Mouse (Mus musculus) gastrocnemius, adult 2 months (tissue): ENCODE results near the gene Nol4l. TPM values are rescaled to one million over a fixed set of nuclear protein-coding genes. Genes with fewer than 3 reads are reported as not detected.

ENCODE experiments used
- DNase-seq: peaks from one replicate; pipeline ENCODE4 v3.0.0; 2022
- H3K27ac ChIP-seq: fragments of 200-600 bp; 2 replicates; pipeline ENCODE4 v1.8.1; 2022; ENCODE audit warnings: mild to moderate bottlenecking
- H3K4me3 ChIP-seq: fragments of 200-600 bp; 2 replicates; pipeline ENCODE4 v1.8.1; 2022; ENCODE audit warnings: mild to moderate bottlenecking, moderate library complexity
- CTCF ChIP-seq: fragments of 200-600 bp; IDR thresholded peaks from 2 replicates; pipeline ENCODE4 v1.8.1; 2022; ENCODE audit warnings: antibody characterized with exemption, mild to moderate bottlenecking, moderate library complexity
- intact Hi-C: fragments of 180-260 bp; cut with DNase I; formaldehyde crosslinking; loops from one replicate; pipeline ENCODE4 v1.15.1; 2025
- total RNA-seq, 2 experiments: library from RNA; stranded (reverse); gene quantifications; 2 replicates each; pipeline ENCODE4 v1.2.3; 2021

Nol4l gene
- total RNA-seq, 2 experiments from 2014 or later: 1.0 to 1.2 TPM

DNA sequence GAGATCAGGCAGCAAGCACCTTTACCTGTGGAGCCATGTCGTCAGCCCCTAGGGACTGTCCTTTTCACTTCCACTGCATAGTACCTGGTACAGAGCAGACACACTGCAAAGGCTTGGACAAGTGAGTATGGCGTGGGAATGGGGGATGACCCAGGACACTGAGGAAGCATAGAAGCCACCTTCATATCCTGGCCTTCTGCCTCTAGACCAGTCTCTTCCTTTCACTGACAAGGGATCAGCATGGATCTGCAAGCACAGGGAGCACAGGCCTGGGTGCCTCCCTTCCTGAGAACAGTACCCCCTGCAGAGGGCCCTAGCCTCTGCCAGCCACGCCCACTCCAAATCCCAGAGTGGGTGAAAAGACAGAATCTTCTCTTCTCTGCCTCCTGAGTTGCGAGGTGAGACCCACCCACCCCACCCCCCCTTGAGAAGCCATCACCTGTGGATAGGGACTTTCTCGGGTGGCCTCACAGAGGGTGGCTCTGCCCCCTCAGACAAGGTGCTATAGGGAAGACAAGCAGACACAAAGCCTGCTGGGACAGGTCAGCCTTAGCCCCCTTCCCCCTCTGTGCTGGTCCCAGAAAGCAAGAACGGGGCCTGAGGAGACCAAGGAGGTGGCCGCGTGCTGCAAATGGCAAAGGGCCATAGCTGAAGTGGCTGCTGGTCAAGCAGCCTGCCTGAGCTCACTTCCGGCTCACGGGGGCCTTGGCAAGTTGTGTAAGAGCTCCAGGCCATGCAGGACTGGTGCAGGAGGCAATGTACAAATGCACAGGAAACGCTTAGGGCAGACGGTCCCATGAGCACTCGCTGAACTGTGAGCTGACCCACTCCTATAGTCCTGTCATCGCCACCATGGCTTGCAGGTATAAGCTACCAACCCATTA is 15.0 kb downstream of the Nol4l start:
- no peak for TF ChIP-seq CTCF
- H3K27ac ChIP-seq: no peak overlapping the region
- H3K4me3 ChIP-seq: no peak overlapping the region
- no peak for DNase-seq
- intact Hi-C loops: no loop called here

GRCm38 (mm10) chr2:153513983-153514382 is 15.8 kb downstream of the Nol4l start:
- no peak for DNase-seq
- Histone ChIP-seq H3K27ac (no peak overlapping the region), H3K4me3 (no peak overlapping the region)
- intact Hi-C loops: no loop called here
- TF ChIP-seq CTCF: no peak

GRCm38 (mm10) chr2:153512416-153513323 is 17.1 kb downstream of the Nol4l start:
- no peak overlapping the region for H3K4me3 ChIP-seq
- intact Hi-C loops: no loop called here
- DNase-seq: no peak
- H3K27ac ChIP-seq: no peak overlapping the region
- no peak for TF ChIP-seq CTCF

DNA sequence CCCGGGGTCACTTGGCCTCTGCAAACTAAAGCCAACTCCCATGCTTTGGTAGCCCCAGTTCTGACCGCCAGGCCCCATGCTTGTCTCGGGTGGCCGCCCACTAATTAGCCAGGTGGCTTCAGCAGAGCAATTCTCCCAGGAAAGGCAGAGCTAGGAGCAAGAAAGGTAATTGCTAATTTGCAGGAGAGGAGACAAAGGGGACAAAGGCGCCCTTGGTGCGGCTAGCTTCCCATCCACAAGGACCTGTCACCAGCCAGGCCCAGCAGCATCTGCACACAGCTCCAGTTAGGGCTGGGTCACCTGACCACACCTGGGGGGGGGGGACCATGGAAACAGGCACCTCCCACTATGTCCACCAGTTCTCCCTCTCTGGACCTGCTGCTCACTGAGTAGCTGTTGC is 18.2 kb downstream of the Nol4l start:
- TF ChIP-seq CTCF: no peak
- intact Hi-C loops: no loop called here
- no peak overlapping the region for H3K27ac ChIP-seq
- no peak overlapping the region for H3K4me3 ChIP-seq
- no peak for DNase-seq

GRCm38 (mm10) chr2:153510136-153510535 is 19.6 kb downstream of the Nol4l start:
- Histone ChIP-seq H3K4me3 (no peak overlapping the region), H3K27ac (no peak overlapping the region)
- DNase-seq: no peak
- no peak for TF ChIP-seq CTCF
- intact Hi-C loops: no loop called here

GRCm38 (mm10) chr2:153509211-153510029 is 20.4 kb downstream of the Nol4l start:
- Histone ChIP-seq H3K4me3 (no peak overlapping the region), H3K27ac (no peak overlapping the region)
- no peak for DNase-seq
- intact Hi-C loops: no loop called here
- TF ChIP-seq CTCF: no peak

DNA sequence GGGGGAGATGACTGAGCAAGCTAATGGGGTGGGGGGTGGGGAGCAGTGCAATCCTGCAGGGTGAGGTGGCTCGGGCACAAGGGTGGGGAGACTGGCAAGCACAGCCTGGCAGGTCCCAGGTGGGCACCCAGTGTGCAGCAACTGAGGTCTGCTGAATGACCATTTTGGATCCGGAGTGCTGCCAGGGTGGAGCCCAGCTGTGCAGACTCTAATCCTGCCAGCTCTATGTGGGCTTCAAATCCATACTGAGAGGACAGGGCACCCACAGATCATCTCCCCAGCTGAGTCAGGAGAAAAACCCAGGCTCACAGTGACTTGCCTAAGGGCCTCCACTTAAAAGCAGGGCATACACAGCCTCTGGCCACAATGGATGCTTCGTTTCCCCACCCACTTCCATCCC is 21.4 kb downstream of the Nol4l start:
- no peak for DNase-seq
- H3K27ac ChIP-seq: no peak overlapping the region
- no peak overlapping the region for H3K4me3 ChIP-seq
- TF ChIP-seq CTCF: no peak
- intact Hi-C loops: no loop called here

- no peak for TF ChIP-seq CTCF
- intact Hi-C loops: no loop called here
These were observed 21.8 kb downstream of the Nol4l start for GRCm38 (mm10) chr2:153507969-153508368.

GRCm38 (mm10) chr2:153506385-153506784 is 23.4 kb downstream of the Nol4l start:
- no peak for DNase-seq
- TF ChIP-seq CTCF: no peak
- Histone ChIP-seq H3K27ac (no peak overlapping the region), H3K4me3 (no peak overlapping the region)
- intact Hi-C loops: no loop called here

More at GRCm38 (mm10) chr2:153507969-153508368, 21.8 kb downstream of the Nol4l start:
- H3K27ac ChIP-seq: no peak overlapping the region
- no peak for DNase-seq
- no peak overlapping the region for H3K4me3 ChIP-seq

DNA sequence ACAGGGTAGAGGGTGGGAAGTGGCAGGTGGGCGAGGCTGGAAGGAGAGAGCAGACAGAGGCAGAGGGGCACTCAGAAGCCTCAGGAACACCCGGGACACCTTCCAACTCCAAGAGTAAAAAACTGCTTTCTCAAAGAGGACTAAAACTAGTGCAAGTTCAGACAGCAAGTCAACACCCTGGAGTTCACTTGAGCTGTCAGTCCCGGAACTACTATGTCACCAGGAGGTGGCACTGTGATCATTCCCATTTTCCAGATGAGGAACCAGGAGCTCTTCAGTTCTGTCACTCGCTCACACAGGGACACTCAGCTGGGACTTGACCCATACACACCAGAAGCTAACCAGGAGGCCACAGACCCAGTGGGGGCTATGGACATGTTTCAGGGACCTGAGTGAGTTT is 30.6 kb downstream of the Nol4l start:
- Histone ChIP-seq H3K27ac (no peak overlapping the region), H3K4me3 (no peak overlapping the region)
- peak; percentile 41 for TF ChIP-seq CTCF
- no peak for DNase-seq
- intact Hi-C loops: no loop called here

- DNase-seq: no peak
- Histone ChIP-seq H3K27ac (no peak overlapping the region), H3K4me3 (no peak overlapping the region)
- no peak for TF ChIP-seq CTCF
- intact Hi-C loops: no loop called here
These were observed 32.9 kb downstream of the Nol4l start for GRCm38 (mm10) chr2:153496898-153497297.

- H3K27ac ChIP-seq: no peak overlapping the region
- DNase-seq: no peak
- intact Hi-C loops: no loop called here
- no peak overlapping the region for H3K4me3 ChIP-seq
- no peak for TF ChIP-seq CTCF
These were observed 33.5 kb downstream of the Nol4l start for GRCm38 (mm10) chr2:153496301-153496700.
